Mouse (Mus musculus) hindbrain, embryonic 16.5 days (tissue): Measurements from ENCODE around the gene Id2. TPM values are rescaled to one million over a fixed set of nuclear protein-coding genes. Genes with fewer than 3 reads are reported as not detected.

ENCODE experiments used
- ATAC-seq: fragments of 200-750 bp; cut with Nextera tagmentation; 2 replicates; pipeline ENCODE4 v1.8.0; 2017; ENCODE audit warnings: moderate TSS enrichment, moderate library complexity
- H3K27ac ChIP-seq: fragments of 300-500 bp; sonication (generic); 2 replicates; pipeline ENCODE4 v1.5.1; 2014; ENCODE audit warnings: low read depth, mild to moderate bottlenecking, control low read depth, low read length, moderate library complexity
- H3K27me3 ChIP-seq: fragments of 300-500 bp; sonication (generic); replicated peaks from 2 replicates; pipeline ENCODE4 v1.6.1; 2014; ENCODE audit warnings: low read length; ENCODE audit not compliant: control insufficient read depth, insufficient read depth
- H3K36me3 ChIP-seq: fragments of 300-500 bp; sonication (generic); 2 replicates; pipeline ENCODE4 v1.6.1; 2014; ENCODE audit warnings: mild to moderate bottlenecking, low read length, moderate library complexity, mixed read lengths; ENCODE audit not compliant: control insufficient read depth, insufficient read depth
- H3K4me1 ChIP-seq: fragments of 300-500 bp; sonication (generic); 2 replicates; pipeline ENCODE4 v1.6.1; 2014; ENCODE audit warnings: low read depth, low read length; ENCODE audit not compliant: control insufficient read depth, insufficient read depth
- H3K4me2 ChIP-seq: fragments of 300-500 bp; sonication (generic); 2 replicates; pipeline ENCODE4 v1.6.1; 2014; ENCODE audit warnings: mild to moderate bottlenecking, low read length, control low read depth, moderate library complexity
- H3K4me3 ChIP-seq: fragments of 300-500 bp; sonication (generic); 2 replicates; pipeline ENCODE4 v1.5.1; 2014; ENCODE audit warnings: mild to moderate bottlenecking, low read length, control low read depth, moderate library complexity
- H3K9ac ChIP-seq: fragments of 300-500 bp; sonication (generic); 2 replicates; pipeline ENCODE4 v1.6.1; 2014; ENCODE audit warnings: low read depth, mild to moderate bottlenecking, control low read depth, low read length, moderate library complexity
- H3K9me3 ChIP-seq: fragments of 300-500 bp; sonication (generic); 2 replicates; pipeline ENCODE4 v1.6.1; 2014; ENCODE audit warnings: mild to moderate bottlenecking, low read length, moderate library complexity; ENCODE audit not compliant: control insufficient read depth
- WGBS: fragments of 180-500 bp; shearing (Covaris S2); extraction: QIAGEN DNeasy Blood & Tissue Kit; methylation state at CpG from one replicate; pipeline ENCODE4 v1.1.7; 2014; 5-methylcytosine and 5-hydroxymethylcytosine counted together
- polyA plus RNA-seq: library from polyadenylated mRNA; unstranded; fragments of >200 nt; fragmentation: Nextera tagmentation; extraction: Ambion mirVana; gene quantifications from 2 replicates; pipeline ENCODE4 v1.2.1, GENCODE M21; 2015

Gene Id2
- polyA plus RNA-seq, 1 experiment from 2014 or later: 379 TPM

GRCm38 (mm10) chr12:25126228-25126627, 29.3 kb upstream of the Id2 start:
- no peak overlapping the region for H3K4me2 ChIP-seq
- H3K9ac ChIP-seq: no peak overlapping the region
- H3K27me3 ChIP-seq: peaks cover 2% of the 10 kb centered on the region; the same call in 1 of the 2 replicates
- H3K4me3 ChIP-seq: no peak overlapping the region
- H3K27ac ChIP-seq: no peak overlapping the region
- no peaks in the 10 kb centered on the region for H3K36me3 ChIP-seq
- ATAC-seq: no peak
- no peaks in the 10 kb centered on the region; the same call in 1 of the 2 replicates for H3K4me1 ChIP-seq
- WGBS: 36% methylated on average over 5 of the region's 5 CpGs
- no peaks in the 10 kb centered on the region for H3K9me3 ChIP-seq

DNA sequence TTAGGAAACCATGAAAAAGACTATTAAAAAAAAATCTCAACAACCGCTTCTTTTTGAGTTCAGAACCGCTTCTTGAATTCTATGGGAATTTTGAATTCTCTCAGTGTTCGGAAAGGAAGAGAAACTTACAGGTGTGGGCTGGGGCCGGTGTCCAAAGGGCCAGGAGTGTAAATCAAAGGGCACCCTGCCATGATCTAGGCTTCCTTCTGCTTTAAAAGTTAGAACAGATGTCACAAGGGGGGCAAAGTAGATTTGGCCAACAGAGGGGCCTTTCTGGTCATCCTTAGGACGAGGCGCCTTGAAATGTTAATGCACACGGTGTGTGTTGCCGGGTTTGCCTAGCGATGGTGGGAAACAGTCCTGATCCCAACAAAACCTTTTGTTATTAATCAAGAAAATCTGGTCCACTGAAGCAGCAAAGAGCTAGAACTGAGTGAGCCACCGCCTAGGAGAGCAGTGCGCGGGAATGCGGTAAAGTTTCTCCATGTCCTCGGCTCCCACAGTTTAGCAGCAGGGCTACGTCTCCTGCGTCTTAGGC, 28.4 kb upstream of the Id2 start:
- no peak for ATAC-seq
- Histone ChIP-seq H3K9ac (no peak overlapping the region), H3K4me3 (no peak overlapping the region), H3K27ac (no peak overlapping the region), H3K27me3 (peaks cover 2% of the 10 kb centered on the region; the same call in 1 of the 2 replicates), H3K4me2 (no peak overlapping the region), H3K9me3 (no peaks in the 10 kb centered on the region), H3K4me1 (no peaks in the 10 kb centered on the region; the same call in 1 of the 2 replicates), H3K36me3 (no peaks in the 10 kb centered on the region)
- WGBS: 14% methylated on average over 16 of the region's 16 CpGs

DNA sequence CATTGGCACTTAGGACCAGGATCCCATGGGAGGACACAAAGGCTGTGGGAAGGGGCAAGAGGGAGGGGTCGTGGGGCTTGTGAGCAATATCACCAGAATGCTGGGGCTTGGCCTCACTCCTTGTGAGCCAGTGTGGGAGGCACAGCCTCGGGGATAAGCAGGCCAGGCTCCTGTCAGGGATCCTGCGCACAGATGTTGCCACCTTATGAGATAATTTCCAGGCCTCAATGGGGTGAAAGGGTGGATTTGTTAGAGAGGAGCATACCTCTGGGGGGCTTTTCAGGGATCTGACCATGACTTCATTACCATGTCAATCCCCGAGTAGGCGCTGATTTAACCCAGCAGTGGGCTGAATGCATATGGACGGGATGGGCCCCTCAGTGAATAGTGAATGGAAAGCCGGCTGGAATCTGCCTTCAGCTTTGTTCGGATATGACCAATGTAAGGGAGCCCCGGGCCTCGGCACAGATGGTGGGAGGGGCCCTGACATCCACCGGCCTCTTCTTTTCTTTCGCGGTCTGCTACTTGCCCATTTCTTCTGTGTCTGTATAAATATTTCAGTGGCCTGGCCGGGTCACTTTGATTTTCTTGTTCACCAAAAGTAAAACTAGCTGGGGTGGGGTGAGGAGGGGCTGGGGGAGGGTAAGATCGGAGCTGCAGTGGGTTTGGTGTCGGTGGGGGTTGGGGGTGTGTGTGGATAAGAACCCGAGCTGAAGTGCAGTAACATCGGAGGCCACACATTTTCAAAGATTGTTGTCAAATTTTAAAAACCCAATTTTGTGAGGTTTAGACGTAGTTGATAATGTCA, 27.7 kb upstream of the Id2 start:
- no peak overlapping the region; the same call in 1 of the 2 replicates for H3K4me2 ChIP-seq
- H3K4me1 ChIP-seq: no peaks in the 10 kb centered on the region; the same call in 1 of the 2 replicates
- H3K4me3 ChIP-seq: no peak overlapping the region
- H3K9ac ChIP-seq: no peak overlapping the region
- H3K9me3 ChIP-seq: no peaks in the 10 kb centered on the region
- H3K36me3 ChIP-seq: no peaks in the 10 kb centered on the region
- H3K27ac ChIP-seq: no peak overlapping the region; the same call in 1 of the 2 replicates
- ATAC-seq: peak; percentile 74
- H3K27me3 ChIP-seq: peaks cover 2% of the 10 kb centered on the region; the same call in 1 of the 2 replicates
- WGBS: 15% methylated on average over 19 of the region's 19 CpGs

DNA sequence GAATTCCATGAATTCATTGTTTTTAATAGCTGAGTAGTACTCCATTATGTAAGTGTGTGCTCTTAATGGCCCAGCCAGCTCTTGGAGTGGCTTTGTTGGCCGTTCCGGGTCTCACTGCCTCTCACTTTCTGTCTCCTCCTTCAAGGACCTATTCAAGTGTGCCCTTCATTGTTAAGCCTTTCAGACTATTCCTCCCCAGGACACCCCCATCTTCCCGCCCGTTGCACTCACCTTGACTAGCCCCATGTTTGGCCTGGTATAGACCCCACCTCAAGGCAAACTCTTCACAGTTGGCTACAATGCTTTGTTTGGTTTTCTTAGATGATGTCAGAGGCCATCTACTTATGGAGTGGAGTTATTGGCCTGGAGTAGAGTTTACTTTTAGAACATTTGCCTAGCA, 23.8 kb upstream of the Id2 start:
- H3K4me2 ChIP-seq: no peak overlapping the region
- H3K27ac ChIP-seq: no peak overlapping the region
- no peaks in the 10 kb centered on the region for H3K9me3 ChIP-seq
- WGBS: 95% methylated on average over 4 of the region's 4 CpGs
- ATAC-seq: no peak
- H3K27me3 ChIP-seq: peaks cover 2% of the 10 kb centered on the region; the same call in 1 of the 2 replicates
- H3K4me3 ChIP-seq: no peak overlapping the region
- H3K9ac ChIP-seq: no peak overlapping the region
- H3K4me1 ChIP-seq: peaks cover 2% of the 10 kb centered on the region; the same call in 1 of the 2 replicates
- no peaks in the 10 kb centered on the region for H3K36me3 ChIP-seq

DNA sequence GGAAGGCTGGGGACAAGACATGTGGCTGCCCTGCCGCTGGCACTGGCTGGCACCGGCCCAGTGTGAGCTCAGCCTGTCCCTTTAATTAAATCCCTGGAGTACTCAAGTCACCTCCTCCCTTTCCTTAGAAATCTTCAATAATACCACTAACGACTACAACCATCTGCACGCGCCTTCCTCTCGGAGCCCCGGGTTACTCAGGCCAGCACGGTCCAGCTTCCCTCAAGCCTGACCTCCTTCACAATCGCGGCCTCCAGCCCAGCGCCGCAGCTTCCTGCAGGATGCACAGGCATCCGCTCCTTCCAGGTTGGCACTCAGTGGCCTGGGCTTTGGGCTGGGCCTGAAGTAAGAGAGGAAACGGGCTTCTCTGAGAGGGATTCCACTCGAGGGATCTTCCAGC, 22.3 kb upstream of the Id2 start:
- H3K4me2 ChIP-seq: no peak overlapping the region
- no peaks in the 10 kb centered on the region for H3K9me3 ChIP-seq
- H3K9ac ChIP-seq: no peak overlapping the region
- 45% methylated on average over 15 of the region's 15 CpGs for WGBS
- H3K27me3 ChIP-seq: no peaks in the 10 kb centered on the region
- H3K27ac ChIP-seq: no peak overlapping the region
- H3K36me3 ChIP-seq: no peaks in the 10 kb centered on the region
- H3K4me1 ChIP-seq: peaks cover 2% of the 10 kb centered on the region; the same call in 1 of the 2 replicates
- peak; percentile 34; the same call in 1 of the 2 replicates for ATAC-seq
- no peak overlapping the region for H3K4me3 ChIP-seq

DNA sequence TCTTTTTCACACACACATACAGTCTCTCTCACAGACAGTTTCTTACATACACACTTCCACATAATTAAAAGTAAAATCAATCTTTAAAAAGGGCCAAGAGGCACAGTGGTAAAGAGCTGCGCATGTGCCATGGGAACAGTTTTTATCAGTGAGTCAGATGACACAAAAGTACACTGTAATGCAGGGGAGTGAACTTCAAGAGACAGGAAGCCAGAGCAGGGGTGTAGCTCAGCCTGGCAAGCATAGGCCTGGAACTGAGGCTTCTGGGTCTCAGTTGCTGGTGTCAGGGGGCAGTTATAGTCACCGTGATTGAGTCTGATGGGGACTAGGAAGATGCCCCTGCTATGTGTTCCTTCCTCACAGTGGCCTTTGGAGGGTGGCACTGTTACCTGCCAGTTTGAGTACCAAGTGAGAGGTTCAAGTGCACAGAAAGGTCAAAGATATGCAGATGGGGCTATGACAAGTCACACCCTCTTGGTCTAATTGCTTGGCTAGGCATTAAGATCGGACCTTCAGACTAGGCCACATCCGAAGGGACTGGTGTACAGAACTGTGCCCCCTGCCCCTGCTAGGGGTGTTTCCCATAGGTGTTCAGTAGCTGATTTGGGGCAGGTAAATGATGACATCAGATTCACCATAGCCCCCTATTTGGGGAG, 21.0 kb upstream of the Id2 start:
- ATAC-seq: no peak
- 84% methylated on average over 4 of the region's 4 CpGs for WGBS

GRCm38 (mm10) chr12:25116126-25116525, 19.2 kb upstream of the Id2 start:
- no peak for ATAC-seq
- no peak overlapping the region for H3K4me2 ChIP-seq

More for the DNA sequence above, 21.0 kb upstream of the Id2 start:
- H3K4me2 ChIP-seq: no peak overlapping the region
- H3K9me3 ChIP-seq: no peaks in the 10 kb centered on the region
- no peak overlapping the region for H3K27ac ChIP-seq
- no peaks in the 10 kb centered on the region for H3K27me3 ChIP-seq
- no peaks in the 10 kb centered on the region for H3K36me3 ChIP-seq
- no peak overlapping the region for H3K9ac ChIP-seq
- no peak overlapping the region for H3K4me3 ChIP-seq
- peaks cover 2% of the 10 kb centered on the region; the same call in 1 of the 2 replicates for H3K4me1 ChIP-seq

GRCm38 (mm10) chr12:25114426-25114825, 17.5 kb upstream of the Id2 start:
- Histone ChIP-seq H3K27ac (no peak overlapping the region), H3K9me3 (no peaks in the 10 kb centered on the region), H3K4me1 (peaks cover 2% of the 10 kb centered on the region; the same call in 1 of the 2 replicates), H3K36me3 (no peaks in the 10 kb centered on the region), H3K27me3 (no peaks in the 10 kb centered on the region), H3K9ac (no peak overlapping the region), H3K4me3 (no peak overlapping the region), H3K4me2 (no peak overlapping the region)
- no peak for ATAC-seq
- 86% methylated on average over 1 of the region's 1 CpGs for WGBS

More at GRCm38 (mm10) chr12:25116126-25116525, 19.2 kb upstream of the Id2 start:
- Histone ChIP-seq H3K9ac (no peak overlapping the region), H3K27ac (no peak overlapping the region), H3K27me3 (no peaks in the 10 kb centered on the region), H3K4me1 (peaks cover 2% of the 10 kb centered on the region; the same call in 1 of the 2 replicates), H3K4me3 (no peak overlapping the region), H3K9me3 (no peaks in the 10 kb centered on the region), H3K36me3 (no peaks in the 10 kb centered on the region)
- 77% methylated on average over 2 of the region's 2 CpGs for WGBS

GRCm38 (mm10) chr12:25113357-25113756, 16.4 kb upstream of the Id2 start:
- no peak for ATAC-seq
- no peak overlapping the region for H3K27ac ChIP-seq
- no peak overlapping the region for H3K4me2 ChIP-seq
- WGBS: 80% methylated on average over 2 of the region's 2 CpGs
- H3K4me1 ChIP-seq: no peaks in the 10 kb centered on the region
- H3K27me3 ChIP-seq: no peaks in the 10 kb centered on the region
- no peaks in the 10 kb centered on the region for H3K36me3 ChIP-seq
- H3K9ac ChIP-seq: no peak overlapping the region
- no peaks in the 10 kb centered on the region for H3K9me3 ChIP-seq
- H3K4me3 ChIP-seq: no peak overlapping the region
